Mouse (Mus musculus): ENCODE data around the gene Lmnb2.

The Lmnb2 gene

DNA sequence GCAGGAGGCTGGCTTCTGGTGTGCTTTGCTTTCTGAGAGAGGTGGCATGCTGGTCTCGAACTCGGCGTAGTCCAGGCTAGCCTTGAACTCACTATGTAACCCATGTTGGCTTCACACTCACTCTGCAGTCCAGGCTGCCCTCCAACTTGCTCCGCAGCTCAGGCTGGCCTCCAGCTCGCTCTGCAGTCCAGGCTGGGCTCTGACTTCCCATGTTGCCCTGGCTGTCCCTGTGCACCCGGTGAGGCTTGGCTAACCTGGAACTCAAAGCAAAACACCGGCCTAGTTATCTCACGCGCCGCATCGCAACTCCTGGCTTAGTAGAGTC is 62.3 kb downstream of the Lmnb2 start:
- no peak for DNase-seq (ENCODE audit: low spot score)

GRCm38 (mm10) chr10:80854913-80855748 is 62.9 kb downstream of the Lmnb2 start, which contains the start of the genes Lsm7 and Sppl2b:
TSS of gene Lsm7 (minus strand) at chr10:80855209.
TSS of gene Sppl2b (plus strand) at chr10:80855275.
- peak; percentile 99 for DNase-seq (ENCODE audit: low spot score)
